Mouse (Mus musculus) intestine, postnatal 0 days (tissue): ENCODE data around the gene Fam126a. TPM values are rescaled to one million over a fixed set of nuclear protein-coding genes. Genes with fewer than 3 reads are reported as not detected.

Experiments
- ATAC-seq: fragments of 200-750 bp; cut with Nextera tagmentation; 2 replicates; pipeline ENCODE4 v1.8.0; 2017; ENCODE audit warnings: mild to moderate bottlenecking, moderate TSS enrichment, moderate library complexity
- H3K27ac ChIP-seq: fragments of 300-500 bp; sonication (generic); 2 replicates; pipeline ENCODE4 v1.5.1; 2014; ENCODE audit warnings: mild to moderate bottlenecking, low read depth, low read length, moderate library complexity
- H3K27me3 ChIP-seq: fragments of 300-500 bp; sonication (generic); replicated peaks from 2 replicates; pipeline ENCODE4 v1.6.1; 2014; ENCODE audit warnings: low read length, mixed read lengths; ENCODE audit not compliant: control insufficient read depth, insufficient read depth
- H3K36me3 ChIP-seq: fragments of 300-500 bp; sonication (generic); 2 replicates; pipeline ENCODE4 v1.6.1; 2014; ENCODE audit warnings: mild to moderate bottlenecking, moderate library complexity; ENCODE audit not compliant: control insufficient read depth, insufficient read depth
- H3K4me1 ChIP-seq: fragments of 300-500 bp; sonication (generic); replicated peaks from 2 replicates; pipeline ENCODE4 v1.6.1; 2014; ENCODE audit warnings: antibody characterized with exemption, low read length, mixed read lengths; ENCODE audit not compliant: control insufficient read depth, insufficient read depth
- H3K4me2 ChIP-seq: fragments of 300-500 bp; sonication (generic); replicated peaks from 2 replicates; pipeline ENCODE4 v1.6.1; 2014; ENCODE audit warnings: low read depth, mild to moderate bottlenecking, moderate library complexity
- H3K4me3 ChIP-seq: fragments of 300-500 bp; sonication (generic); 2 replicates; pipeline ENCODE4 v1.5.1; 2014; ENCODE audit warnings: low read depth, low read length
- H3K9ac ChIP-seq: fragments of 300-500 bp; sonication (generic); 2 replicates; pipeline ENCODE4 v1.6.1; 2014; ENCODE audit warnings: mild to moderate bottlenecking, low read depth, low read length
- H3K9me3 ChIP-seq: fragments of 300-500 bp; sonication (generic); 2 replicates; pipeline ENCODE4 v1.6.1; 2016; ENCODE audit warnings: mixed run types; ENCODE audit not compliant: control insufficient read depth
- CTCF ChIP-seq: sonication (generic); IDR thresholded peaks from 2 replicates; pipeline ENCODE4 v1.5.1; 2016; ENCODE audit warnings: low read depth, mild to moderate bottlenecking, control low read depth, antibody characterized with exemption, moderate library complexity
- WGBS: fragments of 180-500 bp; shearing (Covaris S2); extraction: QIAGEN DNeasy Blood & Tissue Kit; methylation state at CpG from one replicate; pipeline ENCODE4 v1.1.7; 2014; 5-methylcytosine and 5-hydroxymethylcytosine counted together
- polyA plus RNA-seq: library from polyadenylated mRNA; unstranded; fragments of >200 nt; fragmentation: Nextera tagmentation; extraction: Ambion mirVana; gene quantifications from 2 replicates; pipeline ENCODE4 v1.2.1, GENCODE M21; 2015

Fam126a gene
- polyA plus RNA-seq, 1 experiment from 2014 or later = 5.0 TPM

GRCm38 (mm10) chr5:24044387-24044786, 13.9 kb upstream of the Fam126a start:
- Histone ChIP-seq H3K27me3 (no peaks in the 10 kb centered on the region), H3K4me3 (no peak overlapping the region), H3K4me2 (no peak overlapping the region), H3K27ac (no peak overlapping the region), H3K9me3 (no peaks in the 10 kb centered on the region), H3K9ac (no peak overlapping the region), H3K4me1 (no peaks in the 10 kb centered on the region), H3K36me3 (no peaks in the 10 kb centered on the region)
- peak; percentile 54; the same call in 1 of the 2 replicates for ATAC-seq
- no peak for TF ChIP-seq CTCF
- WGBS = 29% methylated on average over 1 of the region's 1 CpGs

GRCm38 (mm10) chr5:24043367-24043766, 12.9 kb upstream of the Fam126a start:
- TF ChIP-seq CTCF = no peak

GRCm38 (mm10) chr5:24041341-24041852, 10.9 kb upstream of the Fam126a start:
- Histone ChIP-seq H3K4me3 (no peak overlapping the region), H3K9ac (no peak overlapping the region), H3K9me3 (no peaks in the 10 kb centered on the region), H3K36me3 (no peaks in the 10 kb centered on the region), H3K27ac (no peak overlapping the region), H3K4me2 (no peak overlapping the region), H3K4me1 (no peaks in the 10 kb centered on the region), H3K27me3 (no peaks in the 10 kb centered on the region)
- 84% methylated on average over 4 of the region's 4 CpGs for WGBS
- no peak for ATAC-seq
- no peak for TF ChIP-seq CTCF

More at GRCm38 (mm10) chr5:24043367-24043766, 12.9 kb upstream of the Fam126a start:
- Histone ChIP-seq H3K27me3 (no peaks in the 10 kb centered on the region), H3K4me2 (no peak overlapping the region), H3K9ac (no peak overlapping the region), H3K36me3 (no peaks in the 10 kb centered on the region), H3K9me3 (no peaks in the 10 kb centered on the region), H3K4me1 (no peaks in the 10 kb centered on the region), H3K4me3 (no peak overlapping the region), H3K27ac (no peak overlapping the region)
- no peak for ATAC-seq
- WGBS = 73% methylated on average over 2 of the region's 2 CpGs

GRCm38 (mm10) chr5:24040601-24041000, 10.1 kb upstream of the Fam126a start:
- no peaks in the 10 kb centered on the region for H3K9me3 ChIP-seq
- no peak overlapping the region for H3K9ac ChIP-seq
- no peak for TF ChIP-seq CTCF
- H3K36me3 ChIP-seq = no peaks in the 10 kb centered on the region
- H3K27ac ChIP-seq = no peak overlapping the region
- H3K4me3 ChIP-seq = no peak overlapping the region
- no peak for ATAC-seq
- no peaks in the 10 kb centered on the region for H3K27me3 ChIP-seq
- no peaks in the 10 kb centered on the region for H3K4me1 ChIP-seq
- H3K4me2 ChIP-seq = no peak overlapping the region

DNA sequence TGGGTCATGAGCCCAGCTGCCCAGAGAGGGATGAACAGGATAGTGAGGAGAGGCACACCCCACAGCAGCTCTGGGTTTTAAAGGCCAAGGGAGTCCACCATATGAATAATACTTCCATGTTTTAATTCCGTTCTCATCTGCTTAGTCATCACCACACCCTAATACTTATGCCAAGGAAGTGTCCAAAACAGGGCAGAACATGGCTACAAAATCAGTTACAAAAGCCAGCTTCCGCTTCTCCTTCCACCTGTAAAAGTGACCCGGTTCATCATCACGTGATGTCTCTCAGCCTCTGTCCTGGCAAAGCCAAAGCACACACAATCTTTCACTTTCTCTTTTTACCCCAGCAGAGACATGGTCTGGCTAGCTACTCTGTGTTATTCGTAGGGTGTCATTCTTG, 8.9 kb upstream of the Fam126a start:
- no peak for TF ChIP-seq CTCF

GRCm38 (mm10) chr5:24038819-24039218, 8.3 kb upstream of the Fam126a start:
- H3K4me1 ChIP-seq = no peaks in the 10 kb centered on the region
- TF ChIP-seq CTCF = no peak

More for the DNA sequence above, 8.9 kb upstream of the Fam126a start:
- H3K4me1 ChIP-seq = no peaks in the 10 kb centered on the region
- no peak overlapping the region for H3K4me2 ChIP-seq
- H3K9me3 ChIP-seq = no peaks in the 10 kb centered on the region
- H3K9ac ChIP-seq = no peak overlapping the region
- H3K27ac ChIP-seq = no peak overlapping the region
- H3K4me3 ChIP-seq = no peak overlapping the region
- no peaks in the 10 kb centered on the region for H3K27me3 ChIP-seq
- H3K36me3 ChIP-seq = no peaks in the 10 kb centered on the region
- ATAC-seq = no peak
- 77% methylated on average over 5 of the region's 5 CpGs for WGBS

GRCm38 (mm10) chr5:24038190-24038589, 7.7 kb upstream of the Fam126a start:
- no peak overlapping the region for H3K4me2 ChIP-seq
- no peaks in the 10 kb centered on the region for H3K9me3 ChIP-seq
- no peak overlapping the region for H3K9ac ChIP-seq
- H3K36me3 ChIP-seq = no peaks in the 10 kb centered on the region
- H3K27ac ChIP-seq = no peak overlapping the region
- TF ChIP-seq CTCF = no peak
- H3K4me3 ChIP-seq = no peak overlapping the region
- WGBS = 85% methylated on average over 2 of the region's 2 CpGs
- no peak for ATAC-seq
- no peaks in the 10 kb centered on the region for H3K27me3 ChIP-seq
- H3K4me1 ChIP-seq = no peaks in the 10 kb centered on the region

More at GRCm38 (mm10) chr5:24038819-24039218, 8.3 kb upstream of the Fam126a start:
- H3K27me3 ChIP-seq = no peaks in the 10 kb centered on the region
- no peak overlapping the region for H3K27ac ChIP-seq
- no peak overlapping the region for H3K4me3 ChIP-seq
- ATAC-seq = no peak
- H3K4me2 ChIP-seq = no peak overlapping the region
- no peaks in the 10 kb centered on the region for H3K36me3 ChIP-seq
- 48% methylated on average over 5 of the region's 5 CpGs for WGBS
- no peak overlapping the region for H3K9ac ChIP-seq
- H3K9me3 ChIP-seq = no peaks in the 10 kb centered on the region
